Mouse (Mus musculus): ENCODE results near the gene 4930563M21Rik. TPM values are rescaled to one million over a fixed set of nuclear protein-coding genes. Genes with fewer than 3 reads are reported as not detected.
"Not testable (repeated sequence)": the region's sequence is repeated elsewhere in the genome, so short reads cannot be mapped to it uniquely, and the experiment has no call there.

Gene 4930563M21Rik
- polyA plus RNA-seq, 2 experiments: not detected

GRCm38 (mm10) chr9:56032219-56032618 lies 21.9 kb upstream of the 4930563M21Rik start:
- no peaks in the 10 kb centered on the region for H3K36me3 ChIP-seq (ENCODE audit: control insufficient read depth, insufficient read depth, low read length)
- H3K4me1 ChIP-seq (ENCODE audit: control insufficient read depth, insufficient read depth, low read length): no peaks in the 10 kb centered on the region
- 65% methylated on average over 3 of the region's 3 CpGs for WGBS
- H3K4me3 ChIP-seq (replicated peaks; ENCODE audit: low read length): no peak overlapping the region
- H3K27me3 ChIP-seq (ENCODE audit: control insufficient read depth, insufficient read depth, low read length): no peaks in the 10 kb centered on the region
- ATAC-seq (ENCODE audit: low FRiP score, low read depth): no peak
- no peak overlapping the region for H3K9ac ChIP-seq (ENCODE audit: low read depth, low read length, severe bottlenecking)
- H3K9me3 ChIP-seq (ENCODE audit: control insufficient read depth, low read length): no peaks in the 10 kb centered on the region
- no peak for DNase-seq (ENCODE audit: low spot score)
- no peak overlapping the region for H3K4me2 ChIP-seq (replicated peaks; ENCODE audit: low read depth, low read length, severe bottlenecking)
- no peak overlapping the region for H3K27ac ChIP-seq (replicated peaks; ENCODE audit: low read depth, low read length)
- TF ChIP-seq POLR2A (IDR thresholded peaks at IDR 0.05; ENCODE audit: borderline replicate concordance, extremely low read depth, insufficient read depth, insufficient read length): no peak

DNA sequence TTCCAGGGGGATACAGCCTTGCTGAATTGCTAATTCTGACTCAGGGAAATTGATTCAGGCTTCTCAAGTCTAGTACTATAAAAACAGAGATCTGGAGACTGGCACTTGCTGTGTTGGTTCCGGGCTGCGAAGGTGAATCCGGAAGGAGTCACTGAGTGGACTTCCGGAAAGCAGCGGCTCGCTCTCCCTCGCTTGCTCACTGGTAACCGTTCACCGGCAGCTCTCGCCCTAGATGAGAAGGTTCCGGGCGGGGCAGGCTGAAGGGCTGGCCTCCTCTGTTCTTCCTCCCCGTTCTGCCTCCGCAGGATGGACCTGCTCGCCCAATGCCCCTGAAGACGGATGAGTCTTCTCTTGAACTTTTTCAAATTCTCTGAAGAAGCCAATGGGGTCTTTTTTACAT lies 16.9 kb upstream of the 4930563M21Rik start:
- Histone ChIP-seq H3K27me3 (ENCODE audit: control insufficient read depth, insufficient read depth, low read length) (no peaks in the 10 kb centered on the region), H3K27ac (replicated peaks; ENCODE audit: low read depth, low read length) (no peak overlapping the region), H3K4me3 (replicated peaks; ENCODE audit: low read length) (no peak overlapping the region), H3K4me1 (ENCODE audit: control insufficient read depth, insufficient read depth, low read length) (no peaks in the 10 kb centered on the region), H3K36me3 (ENCODE audit: control insufficient read depth, insufficient read depth, low read length) (no peaks in the 10 kb centered on the region), H3K9ac (ENCODE audit: low read depth, low read length, severe bottlenecking) (no peak overlapping the region), H3K9me3 (ENCODE audit: control insufficient read depth, low read length) (no peaks in the 10 kb centered on the region), H3K4me2 (replicated peaks; ENCODE audit: low read depth, low read length, severe bottlenecking) (no peak overlapping the region)
- DNase-seq (ENCODE audit: low spot score): no peak
- TF ChIP-seq POLR2A (IDR thresholded peaks at IDR 0.05; ENCODE audit: borderline replicate concordance, extremely low read depth, insufficient read depth, insufficient read length): no peak
- WGBS: 77% methylated on average over 16 of the region's 16 CpGs
- no peak for ATAC-seq (ENCODE audit: low FRiP score, low read depth)

DNA sequence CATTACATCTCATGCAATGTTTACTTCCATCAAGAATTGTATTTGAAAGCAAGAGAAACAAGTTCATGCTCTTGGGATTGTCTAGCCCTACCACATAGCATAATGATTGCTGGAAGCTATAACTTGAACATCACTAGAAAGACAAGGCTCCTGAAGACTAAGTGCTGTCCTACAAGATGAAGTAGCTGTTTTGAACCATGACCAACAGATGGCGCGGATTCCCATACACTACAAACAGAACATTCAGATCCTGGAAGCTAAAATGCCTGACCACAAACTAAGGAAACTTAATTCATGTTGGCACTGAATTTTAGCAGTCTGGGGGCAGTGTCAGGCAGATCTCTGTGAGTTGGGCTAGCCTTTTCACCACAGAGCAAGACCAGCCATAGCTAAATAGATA lies 14.4 kb upstream of the 4930563M21Rik start:
- no peak overlapping the region for H3K4me2 ChIP-seq (replicated peaks; ENCODE audit: low read depth, low read length, severe bottlenecking)
- no peaks in the 10 kb centered on the region for H3K27me3 ChIP-seq (ENCODE audit: control insufficient read depth, insufficient read depth, low read length)
- H3K27ac ChIP-seq (replicated peaks; ENCODE audit: low read depth, low read length): no peak overlapping the region
- DNase-seq (ENCODE audit: low spot score) (no peak), ATAC-seq (ENCODE audit: low FRiP score, low read depth) (no peak)
- H3K4me1 ChIP-seq (ENCODE audit: control insufficient read depth, insufficient read depth, low read length): no peaks in the 10 kb centered on the region
- no peaks in the 10 kb centered on the region for H3K36me3 ChIP-seq (ENCODE audit: control insufficient read depth, insufficient read depth, low read length)
- no peaks in the 10 kb centered on the region for H3K9me3 ChIP-seq (ENCODE audit: control insufficient read depth, low read length)
- 60% methylated on average over 2 of the region's 2 CpGs for WGBS
- no peak overlapping the region for H3K9ac ChIP-seq (ENCODE audit: low read depth, low read length, severe bottlenecking)
- no peak for TF ChIP-seq POLR2A (IDR thresholded peaks at IDR 0.05; ENCODE audit: borderline replicate concordance, extremely low read depth, insufficient read depth, insufficient read length)
- no peak overlapping the region for H3K4me3 ChIP-seq (replicated peaks; ENCODE audit: low read length)

DNA sequence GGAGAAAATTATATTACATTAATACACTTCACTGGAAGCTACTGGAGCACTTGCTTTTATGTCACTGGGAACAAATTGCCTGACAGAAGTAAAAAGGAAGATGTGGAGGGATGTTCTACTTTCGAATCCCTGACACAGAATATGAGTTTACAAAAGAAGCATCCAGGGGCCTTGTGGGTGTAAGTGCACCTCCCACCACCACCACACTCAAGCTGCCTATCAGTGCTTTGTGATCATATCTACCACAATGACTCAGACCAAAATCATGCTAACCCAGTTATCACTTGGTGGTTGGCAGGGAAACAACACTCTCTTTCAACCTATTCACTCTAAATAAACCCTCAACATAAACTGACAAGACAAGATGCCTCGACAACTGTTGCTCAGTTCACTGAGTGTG lies 5.7 kb downstream of the 4930563M21Rik start:
- not testable (repeated sequence) for DNase-seq (ENCODE audit: low spot score); H3K4me1 ChIP-seq (ENCODE audit: control insufficient read depth, insufficient read depth, low read length); ATAC-seq (ENCODE audit: low FRiP score, low read depth); H3K27me3 ChIP-seq (ENCODE audit: control insufficient read depth, insufficient read depth, low read length); H3K9ac ChIP-seq (ENCODE audit: low read depth, low read length, severe bottlenecking); H3K4me3 ChIP-seq (replicated peaks; ENCODE audit: low read length); H3K4me2 ChIP-seq (replicated peaks; ENCODE audit: low read depth, low read length, severe bottlenecking); H3K36me3 ChIP-seq (ENCODE audit: control insufficient read depth, insufficient read depth, low read length); H3K27ac ChIP-seq (replicated peaks; ENCODE audit: low read depth, low read length); H3K9me3 ChIP-seq (ENCODE audit: control insufficient read depth, low read length)
- no CpG with 5 or more reads among the region's 2 CpGs for WGBS

DNA sequence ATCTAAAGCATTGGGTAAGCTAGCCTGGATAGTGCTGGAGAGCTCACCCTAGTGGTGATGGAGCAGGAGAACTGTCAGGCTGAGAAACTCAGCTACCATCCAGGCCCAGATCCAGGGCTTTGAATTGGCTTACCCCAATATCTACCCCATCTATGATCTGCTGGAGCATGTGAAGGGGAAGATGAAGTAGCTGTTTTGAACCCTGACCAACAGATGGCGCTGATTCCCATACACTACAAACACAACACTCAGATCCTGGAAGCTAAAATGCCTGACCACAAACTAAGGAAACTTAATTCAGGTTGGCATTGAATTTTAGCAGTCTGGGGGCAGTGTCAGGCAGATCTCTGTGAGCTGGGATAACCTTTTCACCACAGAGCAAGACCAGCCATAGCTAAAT lies 63.5 kb downstream of the 4930563M21Rik start:
- H3K36me3 ChIP-seq (ENCODE audit: control insufficient read depth, insufficient read depth, low read length): no peaks in the 10 kb centered on the region
- no peak for ATAC-seq (ENCODE audit: low FRiP score, low read depth)
- no peak overlapping the region for H3K9ac ChIP-seq (ENCODE audit: low read depth, low read length, severe bottlenecking)
- H3K9me3 ChIP-seq (ENCODE audit: control insufficient read depth, low read length): no peaks in the 10 kb centered on the region
- WGBS: 16% methylated on average over 1 of the region's 1 CpGs
- H3K4me3 ChIP-seq (replicated peaks; ENCODE audit: low read length): no peak overlapping the region
- H3K4me1 ChIP-seq (ENCODE audit: control insufficient read depth, insufficient read depth, low read length): no peaks in the 10 kb centered on the region
- no peak for TF ChIP-seq POLR2A (IDR thresholded peaks at IDR 0.05; ENCODE audit: borderline replicate concordance, extremely low read depth, insufficient read depth, insufficient read length)
- DNase-seq (ENCODE audit: low spot score): no peak
- H3K27ac ChIP-seq (replicated peaks; ENCODE audit: low read depth, low read length): no peak overlapping the region
- H3K4me2 ChIP-seq (replicated peaks; ENCODE audit: low read depth, low read length, severe bottlenecking): no peak overlapping the region
- H3K27me3 ChIP-seq (ENCODE audit: control insufficient read depth, insufficient read depth, low read length): no peaks in the 10 kb centered on the region

DNA sequence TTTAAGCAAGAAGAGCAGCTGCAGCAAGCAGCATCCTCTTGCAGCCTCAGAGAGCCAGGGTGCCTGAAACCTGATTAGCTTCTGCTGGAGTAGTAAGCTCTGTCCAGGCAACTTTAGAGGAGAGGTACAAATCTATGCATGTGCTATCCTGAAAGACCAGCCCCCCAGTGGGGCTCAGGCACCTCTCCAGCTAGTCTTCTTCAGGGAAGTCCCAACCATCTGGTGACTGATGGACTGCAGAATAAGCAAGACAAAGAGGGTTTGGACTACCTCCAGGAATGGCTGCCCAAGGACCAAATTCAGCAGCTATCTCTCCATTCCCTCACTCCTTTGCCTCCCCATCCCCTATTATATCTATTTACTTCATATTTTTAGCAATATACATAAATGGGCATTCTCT lies 69.0 kb downstream of the 4930563M21Rik start:
- H3K36me3 ChIP-seq (ENCODE audit: control insufficient read depth, insufficient read depth, low read length): no peaks in the 10 kb centered on the region
- no peak overlapping the region for H3K4me2 ChIP-seq (replicated peaks; ENCODE audit: low read depth, low read length, severe bottlenecking)

More for the DNA sequence above, 69.0 kb downstream of the 4930563M21Rik start:
- H3K4me1 ChIP-seq (ENCODE audit: control insufficient read depth, insufficient read depth, low read length): peaks cover 14% of the 10 kb centered on the region
- H3K4me3 ChIP-seq (replicated peaks; ENCODE audit: low read length): no peak overlapping the region
- DNase-seq (ENCODE audit: low spot score): no peak
- ATAC-seq (ENCODE audit: low FRiP score, low read depth): no peak
- no peak overlapping the region for H3K27ac ChIP-seq (replicated peaks; ENCODE audit: low read depth, low read length)
- TF ChIP-seq POLR2A (IDR thresholded peaks at IDR 0.05; ENCODE audit: borderline replicate concordance, extremely low read depth, insufficient read depth, insufficient read length): no peak
- no peaks in the 10 kb centered on the region for H3K27me3 ChIP-seq (ENCODE audit: control insufficient read depth, insufficient read depth, low read length)
- H3K9ac ChIP-seq (ENCODE audit: low read depth, low read length, severe bottlenecking): no peak overlapping the region
- no peaks in the 10 kb centered on the region for H3K9me3 ChIP-seq (ENCODE audit: control insufficient read depth, low read length)
